Mouse (Mus musculus) brain, embryonic 14.5 days (tissue): ENCODE measurements around the gene Galntl6. TPM values are rescaled to one million over a fixed set of nuclear protein-coding genes. Genes with fewer than 3 reads are reported as not detected.
"Not testable (repeated sequence)": the region's sequence is repeated elsewhere in the genome, so short reads cannot be mapped to it uniquely, and the experiment has no call there.

Experiments
- DNase-seq: peaks from one replicate; pipeline ENCODE4 v3.0.0-alpha.2; 2011; ENCODE audit warnings: low read depth
- CTCF ChIP-seq: fragments of 200-500 bp; IDR thresholded peaks from 2 replicates; pipeline ENCODE4 v1.5.1; 2012; ENCODE audit warnings: inconsistent platforms, mild to moderate bottlenecking, moderate library complexity, borderline replicate concordance; ENCODE audit not compliant: insufficient read depth, insufficient read length; ENCODE audit errors: extremely low read depth
- POLR2A ChIP-seq: fragments of 200-500 bp; IDR thresholded peaks from 2 replicates; pipeline ENCODE4 v1.6.1; 2012; ENCODE audit warnings: mild to moderate bottlenecking, inconsistent platforms, borderline replicate concordance; ENCODE audit not compliant: poor library complexity, insufficient read depth, insufficient read length, severe bottlenecking; ENCODE audit errors: extremely low read depth
- polyA plus RNA-seq: library from polyadenylated mRNA; depleted of rRNA; stranded (reverse); fragments of >200 nt; gene quantifications from 2 replicates; pipeline ENCODE4 v1.2.3, GENCODE M21; 2012

Gene Galntl6
- polyA plus RNA-seq, 1 experiment: 9.0 TPM

DNA sequence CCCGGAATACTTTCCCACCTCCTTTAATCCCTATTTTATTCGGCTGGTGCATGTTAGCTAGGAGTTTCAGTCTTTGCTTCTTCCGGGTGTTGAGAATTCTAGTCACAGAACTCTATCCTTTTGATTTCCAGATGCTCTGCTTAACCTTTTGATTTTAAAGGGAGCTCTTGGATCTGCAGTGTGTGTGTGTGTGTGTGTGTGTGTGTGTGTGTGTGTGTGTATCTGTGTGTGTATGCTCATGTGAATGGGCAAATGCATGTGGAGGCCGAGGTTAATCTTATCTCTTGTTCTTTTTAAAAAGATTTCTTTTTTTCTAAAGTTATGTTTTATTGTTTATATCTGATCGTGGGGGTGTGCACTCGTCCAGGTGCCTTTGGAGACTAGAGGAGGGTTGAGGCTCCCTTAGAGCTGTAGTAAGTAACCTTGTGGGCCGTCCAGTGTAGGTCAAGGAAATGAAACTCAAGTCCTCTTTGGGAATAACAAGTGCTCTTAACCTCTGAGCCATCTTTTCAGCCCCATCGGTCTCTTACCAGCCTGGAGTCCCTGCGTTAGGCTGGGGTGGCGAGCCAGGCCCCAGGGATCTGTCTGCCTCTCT, 1145.9 kb downstream of the Galntl6 start:
- TF ChIP-seq CTCF: no peak
- no peak for TF ChIP-seq POLR2A
- no peak for DNase-seq

DNA sequence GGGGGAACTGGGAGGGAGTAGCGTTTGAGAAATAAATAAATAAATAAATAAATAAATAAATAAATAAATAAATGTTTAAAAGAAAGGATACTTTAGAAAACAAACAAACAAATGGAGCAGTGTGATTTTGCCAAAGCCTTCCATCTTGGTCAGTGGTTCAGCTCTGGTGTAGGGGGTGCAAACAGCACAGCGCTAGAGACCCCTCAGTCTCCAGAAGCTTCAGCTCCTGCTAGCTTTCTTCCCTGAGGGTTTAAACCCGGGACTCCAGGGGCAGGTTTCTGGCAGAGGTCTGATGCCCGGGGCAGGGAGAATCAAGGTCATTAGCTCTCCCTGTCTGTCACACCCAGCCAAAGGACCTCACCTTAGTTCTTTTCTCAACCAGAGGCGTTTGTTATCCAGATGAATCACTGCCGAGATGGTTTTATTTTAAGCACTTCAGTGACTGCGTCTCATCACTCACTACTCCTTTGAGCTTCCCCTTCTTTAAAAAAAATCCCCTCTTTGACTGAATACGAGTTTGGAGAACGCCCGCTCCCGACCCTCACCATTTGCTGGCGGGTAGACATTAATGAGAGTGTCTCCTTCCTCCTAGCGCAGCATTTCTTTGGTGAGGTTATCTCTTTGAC, 1146.6 kb downstream of the Galntl6 start:
- peak; percentile 71 for DNase-seq
- no peak for TF ChIP-seq POLR2A
- TF ChIP-seq CTCF: no peak

DNA sequence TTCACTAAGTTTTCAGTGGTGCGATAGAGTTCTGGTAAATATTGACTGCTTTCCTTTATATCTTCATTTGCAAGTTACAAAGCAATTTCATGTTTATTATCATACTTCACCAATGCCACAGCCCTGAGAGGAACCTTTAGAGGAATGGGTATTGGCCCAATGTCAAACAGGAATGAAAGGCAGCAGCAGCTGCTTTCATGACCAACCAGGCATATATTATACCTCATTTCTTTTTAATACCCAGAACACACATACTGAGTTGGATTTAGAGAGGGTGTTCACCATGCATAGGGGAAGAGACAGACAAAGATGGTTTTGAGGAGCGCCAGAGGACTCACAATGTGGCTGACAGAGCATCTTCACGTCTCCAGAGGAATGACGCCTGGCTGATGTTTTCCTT, 1147.2 kb downstream of the Galntl6 start:
- peak; percentile 46 for DNase-seq
- TF ChIP-seq POLR2A: no peak
- TF ChIP-seq CTCF: no peak

DNA sequence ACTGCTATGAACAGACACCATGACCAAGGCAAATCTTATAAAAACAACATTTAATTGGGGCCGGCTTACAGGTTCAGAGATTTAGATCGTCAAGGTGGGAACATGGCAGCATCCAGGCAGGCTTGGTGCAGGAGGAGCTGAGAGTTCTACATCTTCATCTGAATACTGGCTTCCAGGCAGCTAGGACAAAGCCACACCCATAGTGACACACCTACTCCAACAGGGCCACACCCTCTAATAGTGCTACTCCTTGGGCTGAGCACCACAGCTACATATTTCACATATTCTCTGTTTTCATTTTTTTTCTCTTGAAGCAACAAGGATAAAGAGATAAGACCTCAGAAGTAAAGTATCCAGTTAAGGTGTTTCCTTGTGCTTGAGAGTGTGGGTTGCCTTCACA, 1149.8 kb downstream of the Galntl6 start:
- DNase-seq: not testable (repeated sequence)

DNA sequence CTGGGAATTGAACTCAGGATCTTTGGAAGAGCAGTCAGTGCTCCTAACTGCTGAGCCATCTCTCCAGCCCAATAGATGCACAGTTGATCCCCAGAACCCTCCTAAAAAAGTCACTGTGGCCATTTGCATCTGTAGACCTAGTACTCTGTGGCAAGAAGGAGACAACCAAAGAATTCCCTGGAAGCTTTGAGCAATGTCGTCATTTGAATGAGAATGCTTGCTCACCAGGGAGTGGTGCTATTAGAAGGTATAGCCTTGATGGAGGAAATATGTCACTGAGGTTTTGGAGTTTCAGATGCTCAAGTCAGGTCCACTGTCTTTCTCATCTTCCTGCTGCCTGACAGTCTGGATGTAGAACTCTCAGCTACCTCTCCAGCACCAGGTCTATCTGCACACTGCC, 1151.5 kb downstream of the Galntl6 start:
- no peak for DNase-seq
- no peak for TF ChIP-seq POLR2A

DNA sequence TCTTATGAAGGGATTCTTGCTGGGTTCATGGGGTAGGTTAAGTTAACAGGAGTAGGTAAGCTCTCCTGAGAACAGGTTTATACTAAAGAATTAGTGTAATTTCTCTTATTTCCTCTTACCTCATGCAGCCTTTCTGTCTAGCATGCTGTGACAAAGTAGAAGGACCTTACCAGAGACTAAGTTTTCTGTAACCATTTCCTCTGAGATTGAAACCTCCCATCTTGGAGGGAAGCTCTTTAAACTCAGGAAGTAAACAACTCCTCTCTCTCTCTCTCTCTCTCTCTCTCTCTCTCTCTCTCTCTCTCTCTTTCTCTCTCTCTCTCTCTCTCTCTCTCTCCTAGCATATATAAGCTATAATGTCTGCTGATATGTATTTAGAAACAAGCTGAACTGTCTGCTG, 1153.6 kb downstream of the Galntl6 start:
- no peak for DNase-seq
- no peak for TF ChIP-seq POLR2A
- TF ChIP-seq CTCF: no peak

DNA sequence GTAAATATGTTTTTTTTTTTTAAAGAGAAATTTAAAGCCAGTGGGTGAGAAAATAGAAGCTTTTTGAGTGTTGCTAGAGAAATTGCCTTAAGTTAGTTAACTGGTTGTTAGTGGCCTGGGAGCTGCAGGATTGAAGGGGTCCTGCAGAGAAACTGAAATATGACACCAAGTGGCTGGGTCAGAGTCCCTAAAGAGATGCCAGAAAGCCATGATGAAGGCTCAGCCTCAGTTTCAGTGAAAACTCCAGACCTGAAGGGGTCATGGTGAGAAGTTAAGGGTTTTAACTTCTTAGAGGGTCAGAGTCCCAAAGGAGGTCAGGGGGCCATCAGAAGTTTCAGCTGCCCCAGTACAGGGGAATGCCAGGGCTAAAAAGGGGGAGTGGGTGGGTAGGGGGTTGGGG, 1155.0 kb downstream of the Galntl6 start:
- DNase-seq: no peak
- TF ChIP-seq CTCF: no peak
- TF ChIP-seq POLR2A: no peak

DNA sequence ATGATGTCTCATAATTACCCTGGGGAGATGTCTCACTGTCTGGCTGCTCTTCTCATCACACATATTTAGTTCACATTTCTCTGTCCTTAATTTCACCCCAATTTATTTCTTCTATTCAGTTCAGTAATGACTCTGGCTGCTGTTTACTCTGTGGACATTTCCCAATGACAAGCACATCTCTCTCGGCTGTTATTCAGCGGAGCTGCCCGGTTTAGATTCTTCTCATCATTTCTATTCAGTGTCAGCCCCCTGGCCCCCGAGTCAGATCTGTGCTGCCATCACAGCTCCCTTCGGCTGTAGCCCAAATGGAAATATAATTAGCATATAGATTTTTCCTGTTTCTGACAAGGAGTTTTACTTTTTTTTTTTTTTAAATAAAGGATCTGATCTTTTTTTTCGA, 1158.4 kb downstream of the Galntl6 start:
- TF ChIP-seq POLR2A: no peak
- no peak for TF ChIP-seq CTCF
- peak; percentile 56 for DNase-seq

DNA sequence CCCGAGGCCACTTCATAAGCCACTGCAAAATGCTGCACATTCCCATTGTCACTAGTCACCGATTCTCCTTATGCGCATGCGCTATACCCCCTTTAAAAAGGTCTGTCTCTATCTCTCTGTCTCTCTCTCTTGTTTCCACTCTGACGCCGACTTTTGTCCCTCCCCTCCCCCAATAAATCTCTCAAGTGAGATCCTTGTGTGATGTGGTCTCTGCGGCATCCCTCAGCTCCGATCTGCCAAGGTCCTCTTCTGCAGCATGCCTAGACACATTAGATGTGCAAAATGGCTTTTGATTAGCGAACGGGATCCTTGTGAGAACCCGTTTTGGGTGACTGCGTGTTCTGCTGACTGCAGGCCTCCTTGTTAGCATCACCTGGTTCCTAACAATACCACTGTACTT, 1168.8 kb downstream of the Galntl6 start:
- TF ChIP-seq POLR2A: no peak
- no peak for TF ChIP-seq CTCF
- no peak for DNase-seq

DNA sequence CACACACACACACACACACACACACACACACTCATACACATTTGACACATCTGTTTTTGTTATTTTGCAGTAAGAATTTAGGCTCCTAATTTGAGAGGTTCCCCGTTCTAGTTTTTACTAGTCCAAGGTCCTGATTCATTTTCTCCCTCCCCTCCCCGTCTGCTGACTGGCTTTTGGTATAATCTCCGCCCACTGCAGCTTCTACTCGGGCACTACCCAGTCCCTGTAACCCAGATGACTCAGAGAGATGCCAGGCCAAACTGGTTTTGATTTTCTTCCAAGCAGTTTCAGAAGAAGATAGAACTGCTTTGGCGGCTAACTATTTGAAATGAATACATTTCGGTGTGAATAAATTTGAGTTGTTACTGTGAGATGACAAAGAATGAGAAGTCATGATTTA, 1170.5 kb downstream of the Galntl6 start:
- TF ChIP-seq CTCF (no peak), POLR2A (no peak)
- DNase-seq: no peak

DNA sequence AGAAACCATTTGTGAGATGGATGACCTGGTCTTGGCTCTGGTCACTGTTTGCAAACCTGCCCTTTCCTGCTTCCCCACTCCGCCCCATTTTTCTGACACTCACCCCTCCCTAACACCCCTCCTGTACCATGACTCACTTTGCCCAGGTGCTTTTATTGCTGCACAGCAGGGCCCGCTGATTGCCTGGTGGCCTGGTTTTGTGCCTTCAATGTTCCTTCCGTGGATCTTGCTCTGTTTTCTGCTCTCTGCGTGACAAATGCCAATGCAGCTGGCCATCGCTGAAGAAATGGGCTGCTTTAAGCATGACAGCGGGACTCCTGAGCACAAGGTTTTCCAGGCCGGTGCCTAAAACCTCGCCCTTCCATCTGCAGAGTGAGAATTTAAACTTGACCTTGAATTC, 1171.1 kb downstream of the Galntl6 start:
- no peak for DNase-seq
- TF ChIP-seq POLR2A (no peak), CTCF (no peak)

DNA sequence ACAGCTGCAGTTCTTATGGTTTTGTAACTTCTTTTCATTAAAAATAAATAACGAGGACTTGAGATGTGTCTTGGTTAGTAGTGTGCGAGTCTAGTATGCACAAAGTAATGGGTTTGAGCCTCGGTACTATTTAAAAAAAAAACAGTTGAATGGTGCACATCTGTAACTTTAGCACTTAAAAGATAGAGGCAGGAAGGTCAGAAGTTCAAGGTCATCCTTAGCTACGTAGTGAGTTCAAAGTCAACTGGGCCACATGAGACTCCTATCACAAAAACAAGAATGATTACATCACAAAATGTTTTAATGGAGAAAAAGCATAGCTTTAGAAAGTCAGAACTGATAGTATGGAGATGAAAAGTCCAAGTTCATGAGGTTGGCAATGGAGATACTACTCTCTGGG, 1175.2 kb downstream of the Galntl6 start:
- DNase-seq: no peak
- TF ChIP-seq POLR2A (no peak), CTCF (no peak)
